Mouse (Mus musculus): ENCODE data around the gene Kl. TPM values are rescaled to one million over a fixed set of nuclear protein-coding genes. Genes with fewer than 3 reads are reported as not detected.

Kl gene
- polyA plus RNA-seq, 1 experiment from 2014 or later = 0.08 TPM

DNA sequence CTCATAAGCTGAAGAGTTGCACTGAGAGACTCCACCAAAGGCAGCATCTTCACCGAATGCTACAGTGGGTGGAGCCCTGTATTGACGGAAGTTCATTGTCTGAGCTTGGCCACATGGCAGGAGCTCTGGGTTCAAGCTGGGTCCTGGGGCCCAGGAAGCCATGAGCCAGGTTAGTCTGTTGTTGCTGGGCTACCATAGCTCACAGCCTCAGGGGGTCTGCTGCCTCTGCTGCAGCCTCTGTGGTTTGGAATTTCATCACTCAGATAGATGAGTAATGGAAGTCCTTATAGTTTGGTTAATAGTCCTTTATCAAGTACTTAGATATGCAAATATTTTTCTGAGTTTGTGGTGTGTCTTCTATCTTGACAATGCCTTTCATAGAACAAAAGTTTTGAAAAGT, 32.4 kb upstream of the Kl start:
- no peak overlapping the region for H3K9ac ChIP-seq (ENCODE audit: low read depth, low read length)
- WGBS (ENCODE audit: insufficient replicate concordance) = 54% methylated on average over 2 of the region's 2 CpGs
- ATAC-seq (ENCODE audit: low read depth) = no peak
- H3K4me1 ChIP-seq (ENCODE audit: control insufficient read depth, low read depth, low read length) = no peaks in the 10 kb centered on the region; the same call in 1 of the 2 replicates
- no peak overlapping the region for H3K27ac ChIP-seq (ENCODE audit: low read length)
- no peak overlapping the region for H3K4me2 ChIP-seq (ENCODE audit: low read depth, low read length)
- no peaks in the 10 kb centered on the region for H3K9me3 ChIP-seq (replicated peaks; ENCODE audit: control insufficient read depth, low read length)
- H3K4me3 ChIP-seq (ENCODE audit: low read depth, low read length) = no peak overlapping the region
- no peaks in the 10 kb centered on the region for H3K27me3 ChIP-seq (ENCODE audit: control insufficient read depth, insufficient read depth, low read depth, low read length)
- H3K36me3 ChIP-seq (ENCODE audit: control insufficient read depth, insufficient read depth) = no peaks in the 10 kb centered on the region

DNA sequence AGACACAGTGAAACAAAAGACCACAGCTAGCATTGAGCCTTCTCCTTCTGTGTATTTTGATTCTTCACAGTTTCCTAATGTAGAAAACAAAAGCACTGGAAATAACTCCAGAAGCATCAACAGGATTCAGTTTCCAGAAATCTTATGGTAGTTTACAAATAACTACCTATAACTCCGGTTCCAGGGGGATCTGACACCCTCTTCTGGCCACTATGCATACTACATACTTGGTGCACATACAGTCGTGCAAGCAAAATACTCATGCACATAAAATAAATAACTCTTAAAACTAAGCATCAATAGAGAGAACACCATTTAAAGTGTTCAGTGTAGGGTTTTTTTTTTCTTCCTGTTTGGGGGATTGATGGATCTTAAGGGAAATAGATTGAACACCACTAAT, 23.0 kb upstream of the Kl start:
- Histone ChIP-seq H3K36me3 (ENCODE audit: control insufficient read depth, insufficient read depth) (no peaks in the 10 kb centered on the region), H3K4me1 (ENCODE audit: control insufficient read depth, low read depth, low read length) (no peaks in the 10 kb centered on the region), H3K9me3 (replicated peaks; ENCODE audit: control insufficient read depth, low read length) (no peaks in the 10 kb centered on the region), H3K27me3 (ENCODE audit: control insufficient read depth, insufficient read depth, low read depth, low read length) (no peaks in the 10 kb centered on the region), H3K4me3 (ENCODE audit: low read depth, low read length) (no peak overlapping the region), H3K27ac (ENCODE audit: low read length) (no peak overlapping the region), H3K4me2 (ENCODE audit: low read depth, low read length) (no peak overlapping the region), H3K9ac (ENCODE audit: low read depth, low read length) (no peak overlapping the region)
- whole genome bisulfite sequencing (ENCODE audit: insufficient replicate concordance) = 51% methylated on average over 2 of the region's 2 CpGs
- ATAC-seq (ENCODE audit: low read depth) = no peak

DNA sequence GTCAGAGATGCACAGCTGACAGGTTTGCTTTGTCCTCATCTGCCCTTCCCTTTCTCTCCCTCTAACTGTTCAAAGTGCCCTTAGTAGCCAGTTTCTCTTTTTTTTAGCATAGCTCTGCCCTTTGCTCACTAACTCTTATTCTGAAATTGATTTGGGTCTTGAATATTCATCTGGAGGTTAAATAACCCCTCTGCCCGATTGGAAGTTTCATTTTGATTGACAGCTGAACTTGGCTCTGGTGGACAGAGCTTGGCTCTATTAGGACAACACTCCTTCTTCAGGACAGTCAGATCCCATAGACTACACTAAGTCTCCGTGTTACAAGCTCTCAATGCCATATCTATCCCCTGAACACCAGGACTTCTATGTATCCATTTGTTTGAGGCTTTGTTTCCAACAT, 19.8 kb upstream of the Kl start:
- H3K4me3 ChIP-seq (ENCODE audit: low read depth, low read length) = no peak overlapping the region
- no peaks in the 10 kb centered on the region for H3K9me3 ChIP-seq (replicated peaks; ENCODE audit: control insufficient read depth, low read length)
- no peak overlapping the region for H3K27ac ChIP-seq (ENCODE audit: low read length)
- no peak for ATAC-seq (ENCODE audit: low read depth)
- H3K36me3 ChIP-seq (ENCODE audit: control insufficient read depth, insufficient read depth) = no peaks in the 10 kb centered on the region
- H3K27me3 ChIP-seq (ENCODE audit: control insufficient read depth, insufficient read depth, low read depth, low read length) = no peaks in the 10 kb centered on the region
- 34% methylated on average over 2 of the region's 2 CpGs for WGBS (ENCODE audit: insufficient replicate concordance)
- no peaks in the 10 kb centered on the region for H3K4me1 ChIP-seq (ENCODE audit: control insufficient read depth, low read depth, low read length)
- no peak overlapping the region for H3K4me2 ChIP-seq (ENCODE audit: low read depth, low read length)
- no peak overlapping the region for H3K9ac ChIP-seq (ENCODE audit: low read depth, low read length)

DNA sequence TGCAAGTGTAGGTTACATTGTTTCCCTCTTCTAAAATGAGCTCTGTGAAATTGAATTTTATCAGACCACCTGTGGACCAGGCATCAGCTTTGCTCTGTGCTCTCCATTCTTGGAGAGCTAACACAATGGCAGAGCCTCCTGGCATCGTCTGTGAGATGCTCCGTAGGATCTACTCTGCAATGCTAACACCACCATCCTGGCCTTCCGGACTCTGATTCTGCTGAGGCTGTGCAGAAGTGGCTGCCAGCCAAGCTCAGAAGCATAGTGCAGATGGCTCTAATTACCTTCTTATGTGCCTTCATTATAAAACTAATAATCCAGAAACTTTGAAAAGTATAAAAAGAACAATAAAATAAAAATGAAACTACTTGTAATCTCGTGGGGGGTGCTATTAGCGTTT, 16.2 kb upstream of the Kl start:
- Histone ChIP-seq H3K36me3 (ENCODE audit: control insufficient read depth, insufficient read depth) (no peaks in the 10 kb centered on the region), H3K4me3 (ENCODE audit: low read depth, low read length) (no peak overlapping the region), H3K9ac (ENCODE audit: low read depth, low read length) (no peak overlapping the region), H3K9me3 (replicated peaks; ENCODE audit: control insufficient read depth, low read length) (no peaks in the 10 kb centered on the region), H3K4me1 (ENCODE audit: control insufficient read depth, low read depth, low read length) (no peaks in the 10 kb centered on the region), H3K27ac (ENCODE audit: low read length) (no peak overlapping the region), H3K27me3 (ENCODE audit: control insufficient read depth, insufficient read depth, low read depth, low read length) (no peaks in the 10 kb centered on the region), H3K4me2 (ENCODE audit: low read depth, low read length) (no peak overlapping the region)
- WGBS (ENCODE audit: insufficient replicate concordance) = 53% methylated on average over 5 of the region's 5 CpGs
- ATAC-seq (ENCODE audit: low read depth) = no peak

GRCm38 (mm10) chr5:150936807-150937206, 15.6 kb upstream of the Kl start:
- WGBS (ENCODE audit: insufficient replicate concordance) = 54% methylated on average over 4 of the region's 4 CpGs
- no peak overlapping the region for H3K4me2 ChIP-seq (ENCODE audit: low read depth, low read length)
- ATAC-seq (ENCODE audit: low read depth) = no peak
- no peaks in the 10 kb centered on the region for H3K36me3 ChIP-seq (ENCODE audit: control insufficient read depth, insufficient read depth)
- H3K9me3 ChIP-seq (replicated peaks; ENCODE audit: control insufficient read depth, low read length) = no peaks in the 10 kb centered on the region
- no peaks in the 10 kb centered on the region for H3K27me3 ChIP-seq (ENCODE audit: control insufficient read depth, insufficient read depth, low read depth, low read length)
- no peak overlapping the region for H3K9ac ChIP-seq (ENCODE audit: low read depth, low read length)
- H3K27ac ChIP-seq (ENCODE audit: low read length) = no peak overlapping the region
- no peaks in the 10 kb centered on the region for H3K4me1 ChIP-seq (ENCODE audit: control insufficient read depth, low read depth, low read length)
- H3K4me3 ChIP-seq (ENCODE audit: low read depth, low read length) = no peak overlapping the region

DNA sequence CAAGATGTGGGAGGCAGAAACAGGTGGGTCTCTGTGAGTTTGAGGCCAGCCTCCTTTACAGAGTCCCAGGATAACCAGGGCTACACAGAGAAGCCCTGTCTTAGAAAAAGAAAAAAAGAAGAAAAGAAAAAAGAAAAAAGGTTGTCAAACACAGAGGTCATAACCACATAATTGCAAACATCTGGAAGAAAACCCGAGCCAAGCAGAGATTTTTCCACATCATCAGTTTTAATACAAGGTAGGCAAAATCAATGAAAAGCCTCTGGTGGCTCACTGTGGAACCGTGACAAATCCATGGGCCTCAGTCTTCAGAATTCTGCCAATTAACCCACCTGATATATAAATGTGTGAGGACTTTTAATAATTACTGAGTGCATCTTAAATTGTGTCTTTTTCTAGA, 14.9 kb upstream of the Kl start:
- no peaks in the 10 kb centered on the region for H3K9me3 ChIP-seq (replicated peaks; ENCODE audit: control insufficient read depth, low read length)
- 47% methylated on average over 2 of the region's 2 CpGs for WGBS (ENCODE audit: insufficient replicate concordance)

GRCm38 (mm10) chr5:150945576-150945975, 6.8 kb upstream of the Kl start:
- no peaks in the 10 kb centered on the region for H3K27me3 ChIP-seq (ENCODE audit: control insufficient read depth, insufficient read depth, low read depth, low read length)
- no peaks in the 10 kb centered on the region for H3K4me1 ChIP-seq (ENCODE audit: control insufficient read depth, low read depth, low read length)
- H3K9me3 ChIP-seq (replicated peaks; ENCODE audit: control insufficient read depth, low read length) = no peaks in the 10 kb centered on the region; the same call in 1 of the 2 replicates
- H3K27ac ChIP-seq (ENCODE audit: low read length) = no peak overlapping the region
- H3K4me3 ChIP-seq (ENCODE audit: low read depth, low read length) = no peak overlapping the region
- H3K4me2 ChIP-seq (ENCODE audit: low read depth, low read length) = no peak overlapping the region
- 77% methylated on average over 2 of the region's 2 CpGs for WGBS (ENCODE audit: insufficient replicate concordance)
- no peak overlapping the region for H3K9ac ChIP-seq (ENCODE audit: low read depth, low read length)
- no peak for ATAC-seq (ENCODE audit: low read depth)
- no peaks in the 10 kb centered on the region for H3K36me3 ChIP-seq (ENCODE audit: control insufficient read depth, insufficient read depth)

More for the DNA sequence above, 14.9 kb upstream of the Kl start:
- no peak for ATAC-seq (ENCODE audit: low read depth)
- Histone ChIP-seq H3K27me3 (ENCODE audit: control insufficient read depth, insufficient read depth, low read depth, low read length) (no peaks in the 10 kb centered on the region), H3K9ac (ENCODE audit: low read depth, low read length) (no peak overlapping the region), H3K4me2 (ENCODE audit: low read depth, low read length) (no peak overlapping the region), H3K36me3 (ENCODE audit: control insufficient read depth, insufficient read depth) (no peaks in the 10 kb centered on the region), H3K4me3 (ENCODE audit: low read depth, low read length) (no peak overlapping the region), H3K4me1 (ENCODE audit: control insufficient read depth, low read depth, low read length) (no peaks in the 10 kb centered on the region), H3K27ac (ENCODE audit: low read length) (no peak overlapping the region)

GRCm38 (mm10) chr5:150949131-150949530, 3.3 kb upstream of the Kl start:
- 76% methylated on average over 3 of the region's 3 CpGs for WGBS (ENCODE audit: insufficient replicate concordance)
- no peaks in the 10 kb centered on the region for H3K36me3 ChIP-seq (ENCODE audit: control insufficient read depth, insufficient read depth)
- no peak overlapping the region for H3K27ac ChIP-seq (ENCODE audit: low read length)
- no peak for ATAC-seq (ENCODE audit: low read depth)
- no peak overlapping the region for H3K4me2 ChIP-seq (ENCODE audit: low read depth, low read length)
- H3K4me1 ChIP-seq (ENCODE audit: control insufficient read depth, low read depth, low read length) = no peaks in the 10 kb centered on the region
- H3K9ac ChIP-seq (ENCODE audit: low read depth, low read length) = no peak overlapping the region
- peaks cover 23% of the 10 kb centered on the region for H3K27me3 ChIP-seq (ENCODE audit: control insufficient read depth, insufficient read depth, low read depth, low read length)
- H3K9me3 ChIP-seq (replicated peaks; ENCODE audit: control insufficient read depth, low read length) = no peaks in the 10 kb centered on the region; the same call in 1 of the 2 replicates
- no peak overlapping the region for H3K4me3 ChIP-seq (ENCODE audit: low read depth, low read length)

- no peak for ATAC-seq (ENCODE audit: low read depth)
- Histone ChIP-seq H3K27ac (ENCODE audit: low read length) (no peak overlapping the region), H3K27me3 (ENCODE audit: control insufficient read depth, insufficient read depth, low read depth, low read length) (peaks cover 23% of the 10 kb centered on the region), H3K4me3 (ENCODE audit: low read depth, low read length) (no peak overlapping the region), H3K9ac (ENCODE audit: low read depth, low read length) (no peak overlapping the region), H3K36me3 (ENCODE audit: control insufficient read depth, insufficient read depth) (no peaks in the 10 kb centered on the region), H3K4me2 (ENCODE audit: low read depth, low read length) (no peak overlapping the region), H3K4me1 (ENCODE audit: control insufficient read depth, low read depth, low read length) (no peaks in the 10 kb centered on the region), H3K9me3 (replicated peaks; ENCODE audit: control insufficient read depth, low read length) (no peaks in the 10 kb centered on the region)
- 68% methylated on average over 7 of the region's 7 CpGs for WGBS (ENCODE audit: insufficient replicate concordance)
These were observed 1.1 kb upstream of the Kl start for GRCm38 (mm10) chr5:150951325-150951724.

Data from liver, embryonic 16.5 days (tissue).